Mouse (Mus musculus) ovary, postnatal 36 days (tissue): Measurements from ENCODE around the gene Pamr1.

Experiments used
- DNase-seq: peaks from one replicate; pipeline ENCODE4 v3.0.0; 2022; ENCODE audit warnings: low spot score, mixed read lengths

Pamr1 gene

GRCm38 (mm10) chr2:102598911-102599721 lies 49.3 kb downstream of the Pamr1 start:
- no peak for DNase-seq

DNA sequence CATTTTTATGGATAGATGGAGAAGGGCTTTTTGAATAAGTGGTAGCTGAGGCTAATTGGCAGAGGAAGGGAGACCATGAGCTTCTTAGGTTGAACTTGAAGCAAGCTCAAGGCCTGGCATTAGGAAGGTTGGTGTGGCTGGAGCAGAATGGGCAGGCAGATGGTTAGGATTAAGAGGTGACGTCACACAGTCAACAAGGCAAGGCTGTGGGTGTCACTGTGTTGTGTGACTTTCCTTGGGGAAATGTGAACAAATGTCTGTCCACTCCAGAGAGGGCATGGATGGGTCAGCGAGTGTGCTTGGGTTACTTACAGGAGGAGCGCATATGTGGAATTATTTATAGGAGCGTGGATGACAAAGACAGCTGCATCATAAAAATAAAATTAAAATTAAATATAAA lies 50.7 kb downstream of the Pamr1 start:
- no peak for DNase-seq

GRCm38 (mm10) chr2:102610485-102610884 lies 60.7 kb downstream of the Pamr1 start:
- no peak for DNase-seq

GRCm38 (mm10) chr2:102616637-102617036 lies 66.8 kb downstream of the Pamr1 start:
- DNase-seq = no peak

- DNase-seq = no peak
Measured at GRCm38 (mm10) chr2:102620744-102621429, 71.1 kb downstream of the Pamr1 start.

DNA sequence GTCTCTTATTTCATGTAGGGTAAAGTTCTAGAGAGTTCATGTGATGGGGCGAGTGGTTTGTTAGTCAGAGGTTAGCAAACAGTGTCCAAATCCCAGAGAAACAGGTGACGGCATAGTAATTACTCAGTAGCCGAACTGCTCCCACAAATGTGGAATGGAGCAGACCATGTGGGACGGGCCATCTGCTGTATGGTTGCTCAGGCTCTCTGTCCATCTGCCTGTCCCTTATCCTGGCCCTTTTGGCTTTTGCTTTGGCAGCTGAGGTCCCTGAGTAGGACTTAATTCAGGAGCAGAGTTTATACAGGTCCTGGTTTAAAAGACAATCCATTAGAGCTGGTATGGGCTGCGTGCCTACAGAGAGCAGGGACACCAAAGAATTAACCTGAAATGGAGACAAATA lies 72.4 kb downstream of the Pamr1 start:
- DNase-seq = no peak

GRCm38 (mm10) chr2:102622943-102623342 lies 73.1 kb downstream of the Pamr1 start:
- DNase-seq = no peak

DNA sequence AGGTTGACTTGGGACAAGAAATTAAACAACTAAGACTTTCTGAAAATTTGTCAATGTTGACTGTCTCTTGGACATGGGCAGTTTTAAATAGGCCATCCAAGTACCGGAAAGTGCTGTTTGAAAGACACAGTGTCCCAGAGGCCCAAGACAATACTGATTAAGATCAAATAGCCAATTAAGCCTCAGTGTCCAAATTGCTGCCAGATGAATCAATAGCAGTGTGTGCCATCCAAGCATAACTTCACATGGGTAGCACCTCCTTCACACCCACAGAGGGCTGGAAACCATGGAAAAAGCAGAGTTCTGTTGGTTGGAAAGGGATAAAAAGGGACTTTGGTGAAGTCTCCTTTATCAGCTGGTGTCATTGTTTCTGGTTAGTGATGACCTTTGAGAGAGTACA lies 74.7 kb downstream of the Pamr1 start:
- DNase-seq = no peak

DNA sequence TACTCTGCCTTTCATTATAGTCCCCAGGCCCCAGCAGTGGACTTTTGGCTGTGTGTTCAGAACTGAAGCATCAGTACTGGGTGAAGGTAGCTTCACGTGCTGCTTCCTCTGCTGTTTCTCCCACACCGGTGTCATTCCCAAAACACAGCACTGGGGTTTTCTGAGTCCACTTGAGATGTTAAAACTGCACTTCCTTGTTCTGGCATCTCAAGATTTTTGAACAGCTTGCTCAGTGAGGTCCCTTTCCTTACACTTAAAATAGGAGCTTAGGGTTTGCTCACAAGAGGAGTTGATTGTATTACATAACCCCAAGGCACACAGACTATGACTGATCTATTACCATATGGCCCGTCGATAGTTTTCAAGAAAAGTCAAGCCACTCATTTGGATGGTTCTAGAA lies 82.5 kb downstream of the Pamr1 start:
- DNase-seq = no peak

DNA sequence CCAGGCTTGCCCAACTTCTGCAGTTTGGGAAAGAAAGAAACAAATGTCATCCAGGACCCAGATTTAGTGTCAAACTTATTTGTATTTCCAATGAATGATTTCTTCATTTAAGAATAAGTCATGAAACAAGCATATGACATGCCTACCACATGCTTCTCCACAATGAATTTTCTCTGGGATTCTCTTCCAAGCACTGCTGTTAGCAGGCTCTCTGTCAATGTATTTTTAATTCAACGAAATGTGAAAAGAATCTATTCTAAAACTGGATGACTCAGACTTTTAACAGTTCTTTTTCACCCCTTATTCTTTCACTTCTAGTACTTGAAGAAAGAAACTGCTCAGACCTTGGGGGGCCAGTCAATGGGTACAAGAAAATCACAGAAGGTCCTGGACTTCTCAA lies 84.2 kb downstream of the Pamr1 start:
- DNase-seq = no peak

DNA sequence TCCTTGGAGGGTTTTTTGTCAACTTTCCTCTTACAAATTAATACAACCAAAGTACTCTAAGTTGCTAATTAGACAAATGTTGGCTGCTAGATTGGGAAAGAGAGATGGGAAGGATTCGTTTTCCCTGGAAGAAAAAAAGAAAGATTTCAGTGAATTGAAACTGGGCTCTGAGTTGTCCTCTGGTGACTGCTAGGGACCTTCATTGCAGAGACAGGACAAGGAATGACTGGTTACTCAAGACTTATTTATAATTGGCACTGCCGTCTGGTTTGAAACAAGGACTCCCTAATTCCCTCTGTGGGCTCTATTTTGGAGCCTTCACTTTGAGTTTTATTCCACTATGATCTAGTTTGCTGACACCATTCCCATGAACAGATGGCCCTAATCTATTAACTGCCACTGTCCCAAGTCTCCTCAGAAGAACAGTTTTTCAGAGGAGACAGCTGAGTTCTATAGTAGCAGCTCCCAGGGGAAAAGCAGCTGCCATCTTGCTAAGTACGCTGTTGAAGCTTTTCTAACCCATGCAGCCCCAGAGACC lies 85.8 kb downstream of the Pamr1 start:
- no peak for DNase-seq

- no peak for DNase-seq
Measured at GRCm38 (mm10) chr2:102636116-102636600, 86.3 kb downstream of the Pamr1 start.

- DNase-seq = no peak
Measured at GRCm38 (mm10) chr2:102638140-102638539, 88.3 kb downstream of the Pamr1 start.

DNA sequence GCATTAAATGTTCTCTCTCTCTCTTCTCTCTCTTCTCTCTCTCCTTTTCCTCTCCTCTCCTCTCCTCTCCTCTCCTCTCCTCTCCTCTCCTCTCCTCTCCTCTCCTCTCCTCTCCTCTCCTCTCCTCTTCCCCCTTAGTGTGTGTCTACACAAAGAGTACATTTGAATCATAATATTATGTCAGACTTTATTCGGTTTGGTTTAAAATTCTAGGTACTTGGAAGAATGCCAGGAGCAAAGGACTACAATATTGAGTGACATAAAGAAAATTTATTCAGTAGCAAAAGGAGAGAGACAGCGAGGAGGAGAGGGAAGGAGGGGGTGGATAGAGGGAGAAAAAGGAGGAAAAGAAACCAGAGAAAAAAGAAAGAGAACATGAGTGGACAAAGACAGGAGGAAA lies 88.9 kb downstream of the Pamr1 start:
- no peak for DNase-seq

DNA sequence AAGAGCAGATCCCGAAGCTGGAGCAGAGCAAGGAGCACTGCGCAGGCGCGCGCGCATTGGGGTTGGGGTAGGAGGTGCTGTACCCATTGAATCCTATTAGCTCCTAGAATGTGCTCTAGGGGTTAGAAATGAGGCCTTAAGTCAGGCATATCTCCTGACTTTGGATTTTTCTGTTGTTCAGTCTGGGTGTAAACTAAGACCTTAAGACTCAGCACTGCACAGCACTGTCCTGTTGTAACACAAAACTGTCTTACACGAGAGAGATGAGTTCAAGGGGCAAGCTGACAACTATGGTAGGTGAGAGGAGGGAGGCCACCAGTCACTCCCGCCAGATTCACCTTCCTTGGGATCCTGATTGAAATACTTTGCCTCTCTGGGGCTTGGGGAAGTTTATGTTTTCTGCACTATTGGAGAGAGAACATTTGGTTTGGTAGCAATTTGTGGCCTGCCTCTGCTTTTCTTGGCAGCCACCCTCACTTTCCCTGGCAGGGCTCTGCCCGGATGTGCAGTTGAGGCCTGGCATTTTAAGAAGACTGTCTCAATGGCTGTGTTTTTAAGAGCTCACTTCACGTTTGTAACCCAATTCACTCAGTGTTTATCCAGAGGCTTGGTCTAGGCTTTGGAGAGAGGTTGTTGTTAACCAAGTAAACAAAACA lies 99.2 kb downstream of the Pamr1 start:
- no peak for DNase-seq

GRCm38 (mm10) chr2:102650322-102650721 lies 100.5 kb downstream of the Pamr1 start:
- no peak for DNase-seq

DNA sequence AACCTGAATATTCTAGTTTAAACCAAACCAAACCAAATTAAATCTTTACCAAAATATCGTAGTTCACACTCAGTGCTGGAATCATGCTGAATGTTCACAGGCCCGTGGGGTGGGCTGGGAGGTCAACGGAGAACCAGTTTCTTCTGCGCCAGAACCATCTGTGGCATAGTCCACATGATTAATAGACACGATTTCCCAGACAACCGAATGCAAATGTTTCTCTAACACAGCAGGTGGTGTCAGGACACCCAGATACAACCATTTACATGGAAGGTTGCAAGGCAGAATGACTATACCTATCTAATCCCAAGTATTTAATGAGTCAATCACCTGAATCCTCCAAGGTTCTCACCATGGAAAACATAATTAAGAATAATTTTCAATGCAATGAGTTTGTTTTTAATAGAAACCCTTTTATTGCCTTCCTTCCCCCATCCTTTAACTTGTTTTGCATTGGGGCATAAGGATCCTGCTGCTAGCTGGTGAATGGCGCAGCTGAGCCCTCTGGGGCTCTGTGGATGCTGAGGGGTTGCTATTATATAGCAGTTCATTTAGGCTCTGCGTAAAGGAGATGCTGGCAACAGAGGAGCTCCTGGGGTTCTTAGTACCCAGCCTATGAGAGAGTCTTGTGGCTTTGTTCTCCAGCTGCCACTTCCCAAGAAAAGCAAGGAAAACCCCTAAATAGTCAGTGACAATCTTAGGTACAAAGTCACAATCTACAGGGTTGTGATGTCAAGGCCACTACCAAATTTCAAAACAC lies 106.3 kb downstream of the Pamr1 start:
- no peak for DNase-seq

DNA sequence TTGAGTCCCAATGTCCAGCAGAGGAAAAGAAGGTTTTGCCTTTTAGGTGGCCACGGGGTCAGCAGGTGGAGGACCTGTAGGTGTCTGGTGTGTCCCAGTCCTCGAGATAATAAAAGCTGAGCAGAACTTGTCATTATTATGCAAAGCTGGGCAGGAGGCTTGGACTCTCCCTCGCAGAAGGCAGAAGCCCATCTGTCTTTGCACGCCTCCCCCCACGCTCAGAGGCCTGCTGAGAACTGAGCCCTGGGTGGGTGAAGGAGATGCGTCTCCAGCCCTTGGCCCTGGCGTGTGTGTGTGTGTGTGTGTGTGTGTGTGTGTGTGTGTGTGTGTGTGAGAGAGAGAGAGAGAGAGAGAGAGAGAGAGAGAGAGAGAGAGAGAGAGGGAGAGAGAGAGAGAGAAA lies 107.9 kb downstream of the Pamr1 start:
- DNase-seq = no peak

DNA sequence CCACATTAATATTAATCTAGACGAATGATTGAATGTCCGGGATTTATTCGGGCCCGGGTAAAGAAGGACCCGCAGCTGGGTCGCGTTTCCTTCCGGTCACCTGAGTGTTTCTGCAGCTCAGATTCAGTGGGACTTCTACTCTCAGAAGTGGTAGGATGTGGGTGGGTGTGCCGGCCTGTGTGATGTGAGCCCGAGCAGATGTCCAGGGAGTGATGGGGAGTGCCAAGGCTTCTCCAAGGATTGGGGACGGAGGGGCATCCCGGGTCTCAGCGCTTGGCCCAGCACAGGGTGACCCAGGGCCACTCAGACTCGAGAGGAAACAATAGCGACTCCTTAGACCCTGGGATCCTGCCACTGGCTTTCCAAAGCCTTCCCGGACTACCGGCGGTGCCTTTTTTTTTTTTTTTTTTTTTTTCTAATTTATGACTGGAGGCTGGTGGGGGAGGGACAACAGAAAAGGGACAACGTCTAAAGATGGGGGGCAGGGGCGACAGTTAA lies 108.4 kb downstream of the Pamr1 start, which contains the start of gene Slc1a2:
Gene Slc1a2 (plus strand): TSS at position 497 of the 498 bp plus-strand sequence.
- no peak for DNase-seq

- DNase-seq = peak; percentile 30
Measured at GRCm38 (mm10) chr2:102658661-102659520, 109.1 kb downstream of the Pamr1 start.

- DNase-seq = no peak
Measured at GRCm38 (mm10) chr2:102659521-102659830, 109.7 kb downstream of the Pamr1 start.
